Mouse (Mus musculus) heart, postnatal 14 days (tissue): ENCODE measurements around the gene Gtf3c5. TPM values are rescaled to one million over a fixed set of nuclear protein-coding genes. Genes with fewer than 3 reads are reported as not detected.

Experiments used
- DNase-seq, 2 experiments: peaks; one replicate each; pipeline ENCODE4 v3.0.0; 2021 to 2022
- intact Hi-C: fragments of 180-260 bp; cut with DNase I; formaldehyde crosslinking; loops from one replicate; pipeline ENCODE4 v1.15.1; 2025
- long read RNA-seq, 2 experiments: library from polyadenylated mRNA; stranded (forward); transcript quantifications; one replicate each; pipeline ENCODE4 v2.0.0; 2021
- total RNA-seq, 2 experiments: library from RNA; stranded (reverse); gene quantifications; 2 replicates each; pipeline ENCODE4 v1.2.3; 2021

Gtf3c5 gene
- total RNA-seq: 10 to 100 TPM in 1 of 2 experiments, 1 to 10 TPM in 1; 9.8 to 10.9 TPM
- long read RNA-seq, experiment 1, transcript Gtf3c5-201 (12 exons, 2,739 nt): major isoform, 8 of 17 reads
- long read RNA-seq, experiment 1, partial matches to known transcripts: 0 of 17 reads
- long read RNA-seq, experiment 1, other reads (novel, unspliced or antisense): 9 of 17 reads
- long read RNA-seq, experiment 2, partial matches to known transcripts: 0 of 27 reads
- long read RNA-seq, experiment 2, other reads (novel, unspliced or antisense): 25 of 27 reads

GRCm38 (mm10) chr2:28583651-28584050, at the start of gene Gtf3c5:
Gtf3c5 (minus strand) TSS chr2:28583751.
- intact Hi-C loops: loop anchor here (2.0 kb wide), 2 partner anchors 35 to 67 kb away; no protein-coding TSS in a partner anchor
- DNase-seq: no peak

DNA sequence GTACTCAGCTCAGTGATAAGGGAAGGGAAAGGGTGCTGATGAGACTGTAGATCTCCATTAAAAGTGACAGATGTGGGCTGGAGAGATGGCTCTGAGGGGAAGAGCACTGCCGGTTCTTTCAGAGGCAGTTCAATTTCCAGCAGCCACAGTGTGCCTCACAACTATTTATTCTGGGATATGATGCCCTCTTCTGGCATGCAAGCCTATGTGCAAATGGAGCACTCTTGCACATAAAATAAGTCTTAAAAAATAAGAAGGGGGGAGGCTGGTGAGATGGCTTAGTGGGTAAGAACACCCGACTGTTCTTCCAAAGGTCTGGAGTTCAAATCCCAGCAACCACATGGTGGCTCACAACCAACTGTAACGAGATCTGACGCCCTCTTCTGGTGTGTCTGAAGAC, 49.6 kb upstream of the Gtf3c5 start:
- no peak for DNase-seq
- intact Hi-C loops: no loop called here

DNA sequence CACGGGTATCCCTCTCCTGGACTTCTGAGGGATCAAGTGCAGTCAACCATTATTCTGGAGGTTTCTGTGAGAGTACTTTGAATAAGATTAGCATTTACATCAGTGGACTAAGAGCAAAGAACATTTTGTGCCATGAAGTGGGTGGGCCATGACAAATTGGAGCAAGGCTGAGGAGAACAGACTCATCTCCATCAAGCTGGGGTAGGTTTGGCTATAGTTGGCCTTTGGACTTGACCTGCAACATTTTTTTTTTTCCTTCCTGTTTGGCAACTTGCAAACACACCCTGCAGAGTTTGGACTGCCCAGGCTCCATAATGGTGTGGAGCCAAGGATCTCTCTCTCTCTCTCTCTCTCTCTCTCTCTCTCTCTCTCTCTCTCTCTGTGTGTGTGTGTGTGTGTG, 49.1 kb upstream of the Gtf3c5 start:
- no peak for DNase-seq
- intact Hi-C loops: no loop called here

DNA sequence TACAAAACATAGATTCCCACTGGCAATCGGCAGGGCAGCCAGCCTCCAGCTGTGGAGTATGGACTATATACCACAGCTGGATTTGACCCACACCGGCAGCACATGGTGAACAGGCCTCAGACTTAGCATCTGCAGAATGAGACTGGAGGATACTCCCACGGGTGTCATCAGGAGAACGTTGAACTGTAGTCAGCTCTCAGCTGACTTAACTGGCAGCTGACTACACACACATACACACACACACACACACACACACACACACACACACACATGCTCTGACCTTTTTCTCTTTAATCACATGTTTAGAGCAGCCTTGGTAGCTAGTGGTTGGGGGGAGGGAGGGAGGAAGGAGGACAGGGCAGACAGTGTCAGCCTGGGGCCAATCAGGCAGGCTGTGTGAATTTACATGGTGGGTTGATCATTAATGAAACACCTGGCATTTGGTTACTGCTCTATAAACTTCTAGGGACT, 46.4 kb upstream of the Gtf3c5 start:
- intact Hi-C loops: no loop called here

DNA sequence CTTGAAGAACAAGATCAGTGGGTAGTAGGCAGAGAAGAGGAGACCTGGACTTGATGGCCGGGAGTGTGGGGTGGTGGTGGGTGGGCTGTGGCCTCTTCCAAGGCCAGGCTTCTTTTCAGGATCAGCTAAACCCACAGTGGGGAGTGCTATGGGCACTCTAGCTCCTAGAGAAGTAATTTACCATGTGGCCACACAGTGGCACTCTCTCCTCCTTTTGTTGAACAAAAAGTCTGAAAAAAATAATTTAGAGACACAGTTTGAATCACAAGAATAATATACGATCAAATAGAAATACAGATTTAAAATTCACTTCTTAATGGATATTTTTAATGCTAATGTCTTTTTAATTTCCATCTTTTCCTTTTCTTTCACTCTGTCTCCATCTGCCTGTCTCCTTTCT, 44.5 kb upstream of the Gtf3c5 start:
- no peak for DNase-seq
- intact Hi-C loops: no loop called here

More for the DNA sequence above, 46.4 kb upstream of the Gtf3c5 start:
- DNase-seq: no peak

DNA sequence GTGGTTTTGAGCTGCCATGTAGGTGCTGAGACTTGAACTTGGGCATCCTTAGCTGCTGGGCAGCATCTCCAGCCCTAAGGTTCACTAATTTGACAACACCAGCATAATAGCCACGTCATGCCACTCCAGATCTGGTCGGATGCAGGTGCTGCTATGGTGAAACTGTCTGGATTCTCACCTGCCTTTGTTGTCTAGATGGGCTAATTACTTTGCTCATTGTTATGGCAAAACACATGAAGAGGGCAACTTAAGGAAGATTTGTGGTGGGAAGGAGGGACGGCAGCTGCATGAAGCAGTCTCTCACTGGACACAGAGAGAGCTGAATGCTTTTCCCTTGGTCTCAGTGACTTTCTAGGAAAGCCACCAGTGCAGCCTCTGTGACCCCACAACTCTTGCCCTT, 42.5 kb upstream of the Gtf3c5 start:
- DNase-seq: no peak
- intact Hi-C loops: no loop called here

GRCm38 (mm10) chr2:28624870-28625269, 41.3 kb upstream of the Gtf3c5 start:
- intact Hi-C loops: no loop called here
- no peak for DNase-seq

GRCm38 (mm10) chr2:28622521-28623124, 39.1 kb upstream of the Gtf3c5 start:
- peak; percentile 52 to 56 for DNase-seq
- intact Hi-C loops: loop anchor here (1.0 kb wide), 1 partner anchor 29 kb away; no protein-coding TSS in a partner anchor

GRCm38 (mm10) chr2:28621664-28622171, 38.2 kb upstream of the Gtf3c5 start, which contains the start of gene Gfi1b:
Gfi1b (minus strand) TSS chr2:28621982.
- intact Hi-C loops: loop anchor here (1.0 kb wide), 1 partner anchor 28 kb away; no protein-coding TSS in a partner anchor
- DNase-seq: peak; percentile 9 to 29

GRCm38 (mm10) chr2:28621111-28621510, 37.6 kb upstream of the Gtf3c5 start:
- intact Hi-C loops: no loop called here
- no peak for DNase-seq

- DNase-seq: no peak
- intact Hi-C loops: no loop called here
Measured at GRCm38 (mm10) chr2:28620522-28620921, 37.0 kb upstream of the Gtf3c5 start.

DNA sequence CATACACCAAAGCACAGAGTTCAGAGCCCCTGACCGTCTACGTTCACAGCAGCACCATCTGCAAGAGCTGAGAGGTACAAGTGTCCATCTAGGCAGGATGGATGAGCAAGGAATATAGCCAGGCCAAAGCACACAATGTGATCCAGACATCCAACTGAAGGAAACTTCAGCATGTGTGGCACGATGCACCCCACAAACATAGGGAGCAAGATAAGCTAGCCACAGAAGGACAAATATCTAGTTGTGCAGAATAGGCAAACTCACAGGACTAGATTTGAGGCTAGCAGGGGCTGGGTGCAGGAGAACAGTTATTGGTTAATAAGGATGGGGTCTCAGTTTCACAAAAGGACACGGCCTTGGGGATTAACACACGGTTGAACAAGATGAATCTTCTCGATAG, 35.8 kb upstream of the Gtf3c5 start:
- intact Hi-C loops: no loop called here
- DNase-seq: no peak

DNA sequence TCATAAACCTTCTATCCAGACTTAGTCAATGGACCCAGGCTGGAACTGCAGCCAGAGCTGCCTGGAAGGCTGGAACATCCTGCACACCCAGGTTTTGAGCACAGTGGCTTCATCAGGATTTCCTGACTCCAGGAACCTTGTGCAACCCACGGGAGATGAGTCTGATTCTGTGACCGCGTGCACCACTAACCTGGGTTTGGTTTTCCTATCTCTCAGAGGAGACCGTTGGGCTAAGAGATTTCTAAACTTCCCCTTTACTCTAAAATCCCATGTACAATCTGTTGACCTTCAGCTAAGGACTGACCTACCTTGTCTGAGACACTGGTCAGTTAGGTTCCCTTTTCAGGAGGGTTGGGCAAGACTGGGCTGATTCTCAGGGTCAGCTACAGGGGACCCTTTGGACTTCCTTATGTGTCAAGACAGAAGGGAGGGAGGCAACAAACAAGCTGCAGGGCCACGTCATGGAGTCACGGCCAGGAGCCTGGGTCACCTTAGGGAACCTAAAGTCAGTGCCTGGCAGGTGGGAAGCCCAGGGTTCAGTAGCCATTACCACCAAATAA, 35.3 kb upstream of the Gtf3c5 start:
- intact Hi-C loops: no loop called here
- DNase-seq: no peak

DNA sequence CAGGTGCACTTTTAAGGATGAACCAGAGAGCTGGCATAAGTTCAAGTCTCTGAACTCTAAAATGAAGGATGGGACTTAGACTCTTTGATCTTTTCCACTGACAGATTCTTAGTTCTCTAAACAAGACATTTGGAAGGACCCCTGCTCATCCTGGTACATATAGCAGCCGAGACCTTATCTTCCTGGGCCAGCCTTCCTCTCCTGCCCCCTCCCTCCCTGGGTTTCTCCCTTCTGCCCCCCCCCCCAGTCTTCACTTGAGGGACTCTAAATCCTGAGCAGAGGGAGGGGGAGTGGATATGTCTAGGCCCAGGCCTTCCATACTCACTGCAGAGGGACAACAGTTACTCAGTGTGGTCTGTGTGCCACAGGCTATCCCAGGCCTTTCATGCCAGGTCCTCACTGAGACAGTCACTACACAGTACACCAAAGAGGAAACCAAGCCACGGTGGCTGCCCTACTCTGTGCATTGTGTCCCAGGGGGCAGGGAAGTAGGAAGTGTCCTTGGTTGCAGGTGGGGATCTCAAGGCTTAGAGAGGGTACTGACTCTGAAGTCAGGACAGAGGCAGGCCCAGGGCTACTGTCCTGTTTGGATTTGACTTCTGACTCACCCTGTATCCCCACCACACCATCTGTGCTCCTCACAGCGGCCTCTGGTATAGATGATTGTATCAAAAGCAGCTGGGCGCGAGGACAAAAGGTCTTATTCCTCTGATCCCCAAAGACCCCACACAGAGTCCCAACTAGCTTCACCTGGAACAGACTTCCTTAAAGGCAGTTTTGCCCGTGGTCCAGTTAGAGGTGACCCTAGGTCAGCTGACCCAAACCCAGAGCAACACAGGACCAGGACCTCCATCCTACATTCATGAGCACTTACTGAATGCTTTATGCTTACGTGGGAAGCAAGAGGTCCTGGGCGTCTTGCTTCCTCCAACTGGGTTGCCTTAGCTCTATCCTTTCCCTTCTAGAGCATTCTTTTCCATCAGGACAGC, 34.2 kb upstream of the Gtf3c5 start:
- no peak for DNase-seq
- intact Hi-C loops: no loop called here

DNA sequence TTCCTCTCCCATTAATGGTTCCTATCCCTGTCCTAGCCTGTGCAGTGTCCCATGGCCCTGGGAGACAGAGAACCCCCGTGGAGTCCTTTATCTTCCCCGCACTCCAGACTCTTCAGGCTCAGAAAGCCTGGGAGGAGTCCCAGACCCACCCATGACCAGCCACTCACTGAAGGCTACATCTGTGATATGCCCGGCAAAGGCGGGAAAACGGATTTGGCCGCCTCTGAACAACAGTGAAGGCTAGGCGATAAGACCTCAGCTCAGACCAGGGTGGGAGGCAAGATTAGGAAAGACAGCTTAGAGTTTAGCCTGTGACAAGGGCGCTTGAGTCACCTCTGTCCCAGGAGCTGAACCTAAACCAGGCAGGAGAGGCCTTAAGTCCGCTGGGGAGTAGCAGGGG, 33.3 kb upstream of the Gtf3c5 start:
- no peak for DNase-seq
- intact Hi-C loops: no loop called here

GRCm38 (mm10) chr2:28616358-28616757, 32.8 kb upstream of the Gtf3c5 start:
- intact Hi-C loops: no loop called here
- no peak for DNase-seq

GRCm38 (mm10) chr2:28613599-28613998, 30.0 kb upstream of the Gtf3c5 start:
- DNase-seq: no peak

DNA sequence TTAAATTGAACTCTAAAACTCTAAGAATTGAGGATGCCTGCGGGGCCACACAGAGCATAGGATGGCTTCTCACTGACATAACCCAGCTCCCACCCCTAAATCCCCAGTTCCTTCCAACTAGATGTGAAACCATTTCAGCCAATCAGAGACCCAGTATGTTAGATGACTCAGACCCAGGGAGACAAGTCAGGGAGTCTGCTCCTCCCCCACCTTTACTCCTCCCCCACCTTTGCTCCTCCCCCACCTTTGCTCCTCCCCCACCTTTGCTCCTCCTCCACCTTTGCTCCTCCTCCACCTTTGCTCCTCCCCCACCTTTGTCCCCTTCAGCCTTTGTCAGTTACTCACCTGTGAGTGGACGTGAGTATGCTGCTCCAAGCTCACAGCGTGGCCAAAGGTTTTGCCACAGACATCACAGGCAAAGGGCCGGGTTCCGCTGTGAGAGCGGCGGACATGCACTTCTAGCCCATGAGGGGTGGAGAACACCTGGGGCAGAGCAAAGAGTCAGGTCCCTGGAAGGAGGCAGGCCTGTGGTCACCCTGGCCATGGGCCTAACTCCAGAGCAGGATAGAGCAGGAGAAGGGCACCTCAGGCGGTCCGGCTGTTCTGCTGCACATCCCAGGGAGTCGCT, 29.0 kb upstream of the Gtf3c5 start:
- no peak for DNase-seq
- intact Hi-C loops: no loop called here

More at GRCm38 (mm10) chr2:28613599-28613998, 30.0 kb upstream of the Gtf3c5 start:
- intact Hi-C loops: no loop called here

- DNase-seq: no peak
- intact Hi-C loops: no loop called here
Measured at GRCm38 (mm10) chr2:28611407-28611787, 27.8 kb upstream of the Gtf3c5 start.
